ENCODE assay signal across 11 mouse cellular contexts in genomic region chr11:88998406-88998805, GRCm38 (mm10). TPM values are rescaled to one million over a fixed set of nuclear protein-coding genes. Genes with fewer than 3 reads are reported as not detected.
DNase-seq lines count a peak whose midpoint lies in the region; ATAC-seq and TF ChIP-seq lines count a peak whose summit lies in the region.
"Had no signal": no experiment of that assay in that cellular context is flagged by ENCODE, and none has a peak within 500 bp of the region (broad histone marks: within the 10 kb centered on the region; RNA-seq: fewer than 3 reads in every experiment).

No protein-coding gene starts in this region.

- no peak for TF ChIP-seq EP300 in ES-Bruce4 (IDR thresholded peaks at IDR 0.05; ENCODE audit: insufficient read depth, low read depth, low read length)

- no peak for DNase-seq in intestine, embryonic 14.5 days (ENCODE audit: low spot score)
- DNase-seq in G1E (ENCODE audit: low spot score), result no peak
- no peak for DNase-seq in thymus, adult 2 months
- DNase-seq in layer of hippocampus, postnatal 10 days (ENCODE audit: low spot score in 2 of 2), result no peak

- H3K27ac ChIP-seq in intestine, embryonic 14.5 days (ENCODE audit: low read depth), result no peak overlapping the region
- H3K27ac ChIP-seq in intestine, embryonic 15.5 days, result no peak overlapping the region
- H3K27ac ChIP-seq in ES-Bruce4 (ENCODE audit: insufficient read depth, low read length), result peak overlapping the region; percentile 73
- peak overlapping the region; percentile 86 for H3K27ac ChIP-seq in liver, embryonic 15.5 days (replicated peaks)
- H3K27ac ChIP-seq in thymus, adult 2 months (ENCODE audit: control insufficient read depth, insufficient read depth, low read length), result no peak overlapping the region
- H3K27ac ChIP-seq: midbrain, embryonic 15.5 days had no signal

- TF ChIP-seq POLR2A in ES-Bruce4 (IDR thresholded peaks at IDR 0.05; ENCODE audit: insufficient read depth, low read length), result no peak
- no peak for TF ChIP-seq POLR2A in thymus, adult 2 months (IDR thresholded peaks at IDR 0.05; ENCODE audit: control insufficient read depth, extremely low read depth, insufficient read depth, low read length, poor library complexity)

- no peak overlapping the region for H3K9ac ChIP-seq in intestine, embryonic 14.5 days (ENCODE audit: low read length)
- H3K9ac ChIP-seq in intestine, embryonic 15.5 days, result no peak overlapping the region
- H3K9ac ChIP-seq in ES-Bruce4 (ENCODE audit: low read depth, poor library complexity, severe bottlenecking), result peak overlapping the region; percentile 66
- H3K9ac ChIP-seq in liver, embryonic 15.5 days, result peak overlapping the region; percentile 90
- H3K9ac ChIP-seq: midbrain, embryonic 15.5 days had no signal

- H3K36me3 ChIP-seq in intestine, embryonic 14.5 days (ENCODE audit: control insufficient read depth, insufficient read depth, low read length), result no peaks in the 10 kb centered on the region
- no peaks in the 10 kb centered on the region for H3K36me3 ChIP-seq in intestine, embryonic 15.5 days
- peaks cover 3% of the 10 kb centered on the region; the same call in 1 of the 2 replicates for H3K36me3 ChIP-seq in ES-Bruce4 (ENCODE audit: control insufficient read depth, insufficient read depth, low read length, poor library complexity, severe bottlenecking)
- H3K36me3 ChIP-seq in G1E (replicated peaks), result peaks cover 29% of the 10 kb centered on the region
- peaks cover 11% of the 10 kb centered on the region; the same call in 1 of the 2 replicates for H3K36me3 ChIP-seq in liver, embryonic 15.5 days (replicated peaks)
- no peaks in the 10 kb centered on the region for H3K36me3 ChIP-seq in thymus, adult 2 months (ENCODE audit: control insufficient read depth, insufficient read depth, low read length)
- H3K36me3 ChIP-seq: midbrain, embryonic 15.5 days had no signal

- WGBS in intestine, embryonic 14.5 days, result 19% methylated on average over 3 of the region's 3 CpGs
- WGBS in intestine, embryonic 15.5 days, result 63% methylated on average over 1 of the region's 3 CpGs
- 32% methylated on average over 3 of the region's 3 CpGs for WGBS in liver, embryonic 15.5 days (ENCODE audit: insufficient replicate concordance)
- WGBS in thymus, adult 2 months, result 39% methylated on average over 3 of the region's 3 CpGs

- no peak for ATAC-seq in intestine, embryonic 14.5 days (replicated peaks; ENCODE audit: low FRiP score, low TSS enrichment, low read depth)
- ATAC-seq in intestine, embryonic 15.5 days, result no peak
- ATAC-seq in G1E (ENCODE audit: extremely low read depth, insufficient number of reproducible peaks, low FRiP score, poor library complexity, severe bottlenecking), result no peak
- no peak for ATAC-seq in liver, embryonic 15.5 days (ENCODE audit: insufficient read depth)
- ATAC-seq: midbrain, embryonic 15.5 days had no signal

- H3K4me1 ChIP-seq in intestine, embryonic 14.5 days (replicated peaks; ENCODE audit: control insufficient read depth, insufficient read depth, low read length), result peaks cover 14% of the 10 kb centered on the region
- peaks cover 22% of the 10 kb centered on the region for H3K4me1 ChIP-seq in intestine, embryonic 15.5 days (replicated peaks)
- H3K4me1 ChIP-seq in ES-Bruce4 (ENCODE audit: control insufficient read depth, insufficient read depth, low read length) (peaks cover 3% of the 10 kb centered on the region), G1E (ENCODE audit: insufficient read depth, low read depth, low read length) (peaks cover 68% of the 10 kb centered on the region)
- H3K4me1 ChIP-seq in liver, embryonic 15.5 days (replicated peaks), result peaks cover 67% of the 10 kb centered on the region
- peaks cover 38% of the 10 kb centered on the region for H3K4me1 ChIP-seq in thymus, adult 2 months (replicated peaks; ENCODE audit: control insufficient read depth, insufficient read depth, low read length)

- TF ChIP-seq CTCF in ES-Bruce4 (IDR thresholded peaks at IDR 0.05; ENCODE audit: low read depth, low read length) (no peak), G1E (IDR thresholded peaks at IDR 0.05; ENCODE audit: low read depth, low read length) (no peak)
- no peak for TF ChIP-seq CTCF in thymus, adult 2 months (IDR thresholded peaks at IDR 0.05; ENCODE audit: borderline replicate concordance, control insufficient read depth, extremely low read depth, insufficient read depth, low read length, poor library complexity)

- no peak overlapping the region for H3K4me3 ChIP-seq in intestine, embryonic 14.5 days (ENCODE audit: low read depth, low read length)
- H3K4me3 ChIP-seq in intestine, embryonic 15.5 days (replicated peaks), result no peak overlapping the region
- H3K4me3 ChIP-seq in ES-Bruce4 (ENCODE audit: low read depth, low read length) (no peak overlapping the region), G1E (ENCODE audit: low read depth, low read length) (peak overlapping the region; percentile 100; the same call in 1 of the 2 replicates)
- peak overlapping the region; percentile 94 for H3K4me3 ChIP-seq in liver, embryonic 15.5 days (replicated peaks)
- no peak overlapping the region for H3K4me3 ChIP-seq in thymus, adult 2 months (ENCODE audit: control insufficient read depth, insufficient read depth, low read length)

- H3K4me2 ChIP-seq in intestine, embryonic 14.5 days (ENCODE audit: low read length), result peak overlapping the region; percentile 73; the same call in 1 of the 2 replicates
- no peak overlapping the region for H3K4me2 ChIP-seq in intestine, embryonic 15.5 days (replicated peaks)
- H3K4me2 ChIP-seq in liver, embryonic 15.5 days, result peak overlapping the region; percentile 89

- no peaks in the 10 kb centered on the region for H3K9me3 ChIP-seq in intestine, embryonic 14.5 days (ENCODE audit: control insufficient read depth, low read length)
- no peaks in the 10 kb centered on the region for H3K9me3 ChIP-seq in intestine, embryonic 15.5 days
- H3K9me3 ChIP-seq in ES-Bruce4 (replicated peaks; ENCODE audit: control insufficient read depth, insufficient read depth, low read length, poor library complexity, severe bottlenecking), result no peaks in the 10 kb centered on the region
- no peaks in the 10 kb centered on the region for H3K9me3 ChIP-seq in G1E (replicated peaks)
- no peaks in the 10 kb centered on the region for H3K9me3 ChIP-seq in liver, embryonic 15.5 days (replicated peaks)
- H3K9me3 ChIP-seq: midbrain, embryonic 15.5 days had no signal

- no peaks in the 10 kb centered on the region for H3K27me3 ChIP-seq in intestine, embryonic 14.5 days (replicated peaks; ENCODE audit: control insufficient read depth, insufficient read depth, low read length)
- no peaks in the 10 kb centered on the region for H3K27me3 ChIP-seq in intestine, embryonic 15.5 days (replicated peaks)
- H3K27me3 ChIP-seq in ES-Bruce4 (ENCODE audit: control insufficient read depth, insufficient read depth, low read length, poor library complexity, severe bottlenecking) (no peaks in the 10 kb centered on the region), G1E (ENCODE audit: insufficient read depth, low read length) (no peaks in the 10 kb centered on the region)
- no peaks in the 10 kb centered on the region for H3K27me3 ChIP-seq in liver, embryonic 15.5 days
- no peaks in the 10 kb centered on the region for H3K27me3 ChIP-seq in thymus, adult 2 months (ENCODE audit: control insufficient read depth, insufficient read depth, low read length)

RNA-seq across cellular contexts. Expression of gene Trim25, which starts 0.8 kb away (rescaled TPM):
- 21.0 and 23.2 TPM in 2 replicates for polyA plus RNA-seq in intestine, embryonic 14.5 days (2014; fragmentation: Nextera tagmentation; extraction: Ambion mirVana)
- polyA plus RNA-seq in intestine, embryonic 15.5 days (2015; fragmentation: Nextera tagmentation; extraction: Ambion mirVana), result 27.8 and 29.0 TPM in 2 replicates
- polyA plus RNA-seq in ES-Bruce4 (2011; ENCODE audit: insufficient read depth, insufficient read length, low read depth, missing spikeins), result 47.3 and 49.9 TPM in 2 replicates
- total RNA-seq in G1E (2014; fragmentation: Nextera tagmentation), result 69.6 and 73.4 TPM in 2 replicates
- 23.9 and 36.4 TPM in 2 replicates for total RNA-seq in G1E (2017)
- polyA plus RNA-seq in G1E (2012), result 73.1 and 75.4 TPM in 2 replicates
- polyA plus RNA-seq in liver, embryonic 15.5 days (2015; fragmentation: Nextera tagmentation; extraction: Ambion mirVana), result 19.6 and 20.4 TPM in 2 replicates
- polyA plus RNA-seq in thymus, adult 2 months (2012; rRNA removed), result 80.5 and 120 TPM in 2 replicates
- 1 to 10 TPM; 4.6 to 7.1 TPM for total RNA-seq in layer of hippocampus, postnatal 10 days (2021)

RNA-seq across cellular contexts. Expression of gene Coil, which starts 28.4 kb away (rescaled TPM):
- 10.4 and 11.0 TPM in 2 replicates for polyA plus RNA-seq in intestine, embryonic 14.5 days (2014; fragmentation: Nextera tagmentation; extraction: Ambion mirVana)
- polyA plus RNA-seq in intestine, embryonic 15.5 days (2015; fragmentation: Nextera tagmentation; extraction: Ambion mirVana), result 12.4 and 13.9 TPM in 2 replicates
- polyA plus RNA-seq in ES-Bruce4 (2011; ENCODE audit: insufficient read depth, insufficient read length, low read depth, missing spikeins) (32.7 and 33.5 TPM in 2 replicates), G1E (2012) (12.7 and 13.3 TPM in 2 replicates)
- total RNA-seq in G1E (2014; fragmentation: Nextera tagmentation) (6.3 and 6.7 TPM in 2 replicates), G1E (2017) (13.5 and 14.1 TPM in 2 replicates)
- 3.4 and 4.0 TPM in 2 replicates for polyA plus RNA-seq in liver, embryonic 15.5 days (2015; fragmentation: Nextera tagmentation; extraction: Ambion mirVana)
- polyA plus RNA-seq in thymus, adult 2 months (2012; rRNA removed), result 12.8 and 14.7 TPM in 2 replicates
- total RNA-seq in layer of hippocampus, postnatal 10 days (2021), result 10 to 100 TPM; 20.0 to 20.2 TPM

RNA-seq across cellular contexts. Expression of gene Elobl, which starts 31.7 kb away (rescaled TPM):
- not detected in 2 replicates for polyA plus RNA-seq in intestine, embryonic 14.5 days (2014; fragmentation: Nextera tagmentation; extraction: Ambion mirVana)
- polyA plus RNA-seq in intestine, embryonic 15.5 days (2015; fragmentation: Nextera tagmentation; extraction: Ambion mirVana), result not detected in 2 replicates
- 12.6 and 13.8 TPM in 2 replicates for polyA plus RNA-seq in ES-Bruce4 (2011; ENCODE audit: insufficient read depth, insufficient read length, low read depth, missing spikeins)
- total RNA-seq in G1E (2014; fragmentation: Nextera tagmentation), result not detected in 2 replicates
- 0.29 TPM in 1 of 2 replicates, not detected in the other for total RNA-seq in G1E (2017)
- not detected in 2 replicates for polyA plus RNA-seq in G1E (2012)
- not detected in 2 replicates for polyA plus RNA-seq in liver, embryonic 15.5 days (2015; fragmentation: Nextera tagmentation; extraction: Ambion mirVana)
- 0.51 and 0.79 TPM in 2 replicates for polyA plus RNA-seq in thymus, adult 2 months (2012; rRNA removed)
- not detected for total RNA-seq in layer of hippocampus, postnatal 10 days (2021)
- total RNA-seq: gastrocnemius, postnatal 36 days had no signal
- polyA plus RNA-seq: cortical plate, adult 2 months; limb, embryonic 14.5 days; midbrain, embryonic 15.5 days had no signal

RNA-seq across cellular contexts. Expression of gene Scpep1, which starts 43.1 kb away (rescaled TPM):
- polyA plus RNA-seq in intestine, embryonic 14.5 days (2014; fragmentation: Nextera tagmentation; extraction: Ambion mirVana), result 94.7 and 97.4 TPM in 2 replicates
- polyA plus RNA-seq in intestine, embryonic 15.5 days (2015; fragmentation: Nextera tagmentation; extraction: Ambion mirVana), result 131 and 142 TPM in 2 replicates
- polyA plus RNA-seq in ES-Bruce4 (2011; ENCODE audit: insufficient read depth, insufficient read length, low read depth, missing spikeins) (186 and 188 TPM in 2 replicates), G1E (2012) (1.4 and 2.1 TPM in 2 replicates)
- total RNA-seq in G1E (2014; fragmentation: Nextera tagmentation) (25.2 and 29.3 TPM in 2 replicates), G1E (2017) (8.1 and 8.8 TPM in 2 replicates)
- 47.8 and 50.1 TPM in 2 replicates for polyA plus RNA-seq in liver, embryonic 15.5 days (2015; fragmentation: Nextera tagmentation; extraction: Ambion mirVana)
- polyA plus RNA-seq in thymus, adult 2 months (2012; rRNA removed), result 7.7 and 10.3 TPM in 2 replicates
- 10 to 100 TPM; 17.9 to 19.0 TPM for total RNA-seq in layer of hippocampus, postnatal 10 days (2021)

Comparison
In these comparisons a context has a peak if more than half of its experiments do, and no peak if none do; other contexts are left out.
1. H3K27ac ChIP-seq: peak in ES-Bruce4 (single experiment) and liver, embryonic 15.5 days (single experiment); none in intestine, embryonic 14.5 days (single experiment), intestine, embryonic 15.5 days (single experiment) and thymus, adult 2 months (single experiment).
2. H3K4me3 ChIP-seq: peak in G1E (single experiment) and liver, embryonic 15.5 days (single experiment); none in intestine, embryonic 14.5 days (single experiment), intestine, embryonic 15.5 days (single experiment), ES-Bruce4 (single experiment) and thymus, adult 2 months (single experiment).
3. H3K9ac ChIP-seq: peak in ES-Bruce4 (single experiment) and liver, embryonic 15.5 days (single experiment); none in intestine, embryonic 14.5 days (single experiment) and intestine, embryonic 15.5 days (single experiment).